Mouse (Mus musculus) testis, adult 2 months (tissue): ENCODE measurements around the gene Krtap28-10.

Experiments used
- CTCF ChIP-seq: fragments of 200-500 bp; IDR thresholded peaks from 2 replicates; pipeline ENCODE4 v1.5.1; 2012; ENCODE audit warnings: low read depth, mild to moderate bottlenecking, inconsistent platforms, low read length, moderate library complexity; ENCODE audit not compliant: control insufficient read depth, insufficient read depth, insufficient replicate concordance
- POLR2A ChIP-seq: fragments of 200-500 bp; IDR thresholded peaks from 2 replicates; pipeline ENCODE4 v1.6.1; 2012; ENCODE audit warnings: low read depth, mild to moderate bottlenecking, inconsistent platforms, low read length, moderate library complexity; ENCODE audit not compliant: control insufficient read depth

GRCm38 (mm10) chr1:83067205-83067604, 24.9 kb upstream of the Krtap28-10 start:
- TF ChIP-seq CTCF (no peak), POLR2A (no peak)
